Mouse (Mus musculus) natural killer cell, adult 2 months (primary cell): Measurements from ENCODE around the gene Rpusd3.

Source experiments
- DNase-seq, 2 experiments: peaks; one replicate each; pipeline ENCODE4 v3.0.0; 2022; ENCODE audit warnings: low spot score in 2 of 2

Gene Rpusd3

GRCm38 (mm10) chr6:113430846-113431245 lies 11.7 kb upstream of the Rpusd3 start:
- DNase-seq, result no peak

GRCm38 (mm10) chr6:113429965-113430364 lies 10.8 kb upstream of the Rpusd3 start:
- DNase-seq, result no peak

GRCm38 (mm10) chr6:113428006-113428405 lies 8.9 kb upstream of the Rpusd3 start:
- no peak for DNase-seq

- DNase-seq, result peak; percentile 44 to 67
Observed at GRCm38 (mm10) chr6:113427397-113427796, 8.3 kb upstream of the Rpusd3 start.

DNA sequence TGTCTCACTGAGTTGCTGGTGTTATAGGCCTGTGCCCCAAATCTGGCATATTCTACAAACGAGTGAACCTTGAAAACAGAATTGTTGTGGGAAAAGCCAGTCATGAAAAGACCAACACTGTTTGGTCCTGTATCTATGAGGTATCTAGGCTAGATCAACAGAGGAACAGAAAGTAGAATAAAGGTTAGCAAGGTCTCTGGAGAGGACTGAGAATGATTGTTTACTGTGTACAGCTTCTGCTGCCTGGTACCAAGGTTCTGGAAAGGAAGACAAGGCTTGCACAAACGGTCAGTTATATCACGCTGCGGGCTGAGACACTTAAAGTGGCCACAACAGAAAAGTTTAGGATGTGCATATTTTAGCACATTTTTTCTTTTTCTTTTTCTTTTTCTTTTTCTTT lies 7.6 kb upstream of the Rpusd3 start:
- DNase-seq, result no peak

DNA sequence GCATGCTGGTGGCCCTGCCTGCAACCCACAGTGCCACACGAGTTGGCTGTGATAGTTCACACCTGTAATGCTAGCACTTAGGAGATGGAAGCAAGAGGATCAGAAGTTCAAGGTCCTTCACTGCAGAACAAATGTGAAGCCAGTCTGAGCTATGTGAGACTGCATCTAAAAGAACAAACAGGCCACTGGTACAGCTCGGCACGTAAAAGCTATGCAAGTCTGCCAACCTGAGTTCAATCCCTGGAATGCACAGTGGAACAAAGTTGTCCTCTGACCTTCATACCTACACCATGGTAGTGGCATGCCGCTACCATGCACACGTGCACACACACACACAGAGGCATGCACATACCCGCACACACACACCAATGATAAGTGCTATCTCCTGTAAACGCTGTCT lies 5.0 kb upstream of the Rpusd3 start:
- no peak for DNase-seq

GRCm38 (mm10) chr6:113423000-113423399 lies 3.9 kb upstream of the Rpusd3 start:
- no peak for DNase-seq

DNA sequence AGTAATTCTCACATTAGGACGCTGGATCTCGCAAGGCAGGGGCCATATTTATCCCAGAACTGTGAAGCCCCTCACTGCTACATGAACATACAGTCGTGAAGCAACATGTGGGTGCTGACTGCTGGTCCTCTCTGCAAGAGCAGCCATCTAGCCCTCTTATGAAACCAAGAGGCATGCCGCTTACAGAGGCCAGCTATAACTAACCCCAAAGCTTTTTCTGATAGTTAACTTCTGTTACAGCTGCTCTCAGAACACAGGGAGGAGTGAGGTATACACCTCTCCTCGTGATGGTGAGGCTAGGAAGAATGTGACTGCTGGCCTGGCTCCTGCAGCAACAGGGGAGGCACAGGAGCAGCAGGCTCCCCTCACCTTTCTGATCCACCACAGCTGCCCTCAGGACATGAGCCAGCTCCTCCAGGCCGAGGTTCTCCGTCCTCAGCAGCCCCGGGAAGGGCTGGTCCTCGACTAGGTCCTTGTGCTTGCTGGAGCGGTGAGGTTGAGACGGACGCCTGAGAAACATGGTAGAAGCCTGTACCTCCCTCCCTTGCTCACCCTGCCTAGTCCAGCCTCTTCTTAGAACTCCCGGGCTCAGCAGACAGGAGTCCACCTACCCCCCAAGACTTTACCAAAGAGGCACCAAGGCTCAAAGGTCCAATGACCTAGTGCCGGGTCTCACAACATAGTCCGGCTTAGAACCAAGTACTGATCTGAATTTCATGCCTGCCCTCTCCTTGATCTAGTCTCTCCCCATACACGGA lies 520 bp downstream of the Rpusd3 start:
- DNase-seq, result no peak

DNA sequence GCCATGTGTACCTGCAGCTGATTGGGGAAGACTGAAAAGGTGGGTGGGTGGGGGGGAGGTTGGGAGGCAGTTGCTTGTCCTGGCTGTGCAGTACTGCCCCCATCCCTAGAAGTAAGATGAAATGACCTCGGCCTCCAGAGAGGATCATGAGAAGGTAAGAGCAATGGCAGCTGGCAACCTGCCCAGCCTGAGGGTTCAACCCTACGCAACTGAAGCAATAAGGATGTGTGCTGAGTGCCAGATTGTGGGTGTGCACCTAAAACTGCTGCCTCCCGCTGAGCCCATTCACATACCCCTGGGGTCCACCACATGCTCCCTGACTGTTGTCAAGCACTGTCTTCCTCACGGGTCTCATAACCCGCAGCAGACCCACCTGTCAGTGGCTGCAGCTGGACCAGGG lies 2.7 kb downstream of the Rpusd3 start:
- DNase-seq, result no peak

DNA sequence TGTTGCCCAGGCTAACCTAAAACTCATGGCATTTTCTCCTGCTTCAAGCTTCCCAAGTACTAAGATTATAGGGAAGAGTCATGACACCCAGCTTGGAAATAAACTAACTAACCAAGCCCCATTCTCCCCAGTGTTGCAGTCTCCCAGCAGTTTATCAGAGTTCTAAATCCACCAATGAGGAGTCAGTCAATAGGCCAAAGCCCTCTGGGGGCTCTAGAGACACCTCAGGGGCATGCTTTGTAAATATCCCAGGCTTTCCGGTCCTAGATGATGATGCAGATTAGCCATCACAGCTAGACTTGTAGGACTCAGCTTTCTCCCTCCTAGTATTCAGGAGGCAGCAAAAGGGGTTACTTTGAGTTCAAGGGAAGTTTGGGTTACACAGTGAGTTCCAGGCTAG lies 9.1 kb downstream of the Rpusd3 start:
- no peak for DNase-seq

- DNase-seq, result peak in 1 of 2 experiments; percentile 11
Observed at GRCm38 (mm10) chr6:113406683-113407082, 12.5 kb downstream of the Rpusd3 start.

- DNase-seq, result no peak
Observed at GRCm38 (mm10) chr6:113405483-113405882, 13.7 kb downstream of the Rpusd3 start.

DNA sequence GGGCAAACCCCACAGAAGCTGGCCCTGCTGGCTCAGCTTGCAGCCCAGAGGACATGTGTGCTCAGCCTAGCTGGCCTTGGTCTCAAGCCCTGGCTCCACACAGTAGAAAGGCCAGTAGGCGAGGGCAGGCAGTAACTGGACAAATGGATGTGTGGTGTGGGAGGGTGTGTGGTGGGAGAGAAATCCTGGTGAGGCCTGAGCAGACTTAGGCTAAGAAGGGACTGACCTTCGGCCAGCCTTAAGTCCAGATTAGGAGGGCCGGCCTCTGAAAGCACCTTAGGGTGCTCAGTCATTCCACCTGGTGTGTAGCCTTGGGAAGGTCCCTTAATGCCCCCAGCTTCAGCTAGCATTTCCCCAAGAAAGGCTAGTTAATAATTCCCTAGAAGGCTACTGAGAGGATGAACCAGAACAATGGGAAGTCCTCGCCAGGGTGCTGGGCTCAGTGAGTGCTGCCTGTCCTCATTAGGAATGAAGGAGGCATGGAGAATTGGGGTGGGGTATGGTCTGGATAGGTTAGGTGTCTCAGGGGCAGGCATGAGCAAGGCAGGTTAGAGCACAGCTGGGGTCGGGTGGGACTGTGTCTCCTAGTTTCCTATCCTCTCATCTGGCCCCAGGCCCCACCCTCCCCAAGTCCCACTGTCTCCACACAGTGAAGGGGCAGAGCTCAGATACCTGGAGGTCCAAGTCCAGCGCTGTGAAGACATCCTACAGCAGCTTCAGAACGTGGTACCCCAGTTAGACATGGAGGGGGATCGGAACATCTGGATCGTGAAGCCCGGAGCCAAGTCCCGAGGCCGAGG lies 14.3 kb downstream of the Rpusd3 start:
- DNase-seq, result no peak

GRCm38 (mm10) chr6:113402094-113402493 lies 17.0 kb downstream of the Rpusd3 start:
- DNase-seq, result no peak

DNA sequence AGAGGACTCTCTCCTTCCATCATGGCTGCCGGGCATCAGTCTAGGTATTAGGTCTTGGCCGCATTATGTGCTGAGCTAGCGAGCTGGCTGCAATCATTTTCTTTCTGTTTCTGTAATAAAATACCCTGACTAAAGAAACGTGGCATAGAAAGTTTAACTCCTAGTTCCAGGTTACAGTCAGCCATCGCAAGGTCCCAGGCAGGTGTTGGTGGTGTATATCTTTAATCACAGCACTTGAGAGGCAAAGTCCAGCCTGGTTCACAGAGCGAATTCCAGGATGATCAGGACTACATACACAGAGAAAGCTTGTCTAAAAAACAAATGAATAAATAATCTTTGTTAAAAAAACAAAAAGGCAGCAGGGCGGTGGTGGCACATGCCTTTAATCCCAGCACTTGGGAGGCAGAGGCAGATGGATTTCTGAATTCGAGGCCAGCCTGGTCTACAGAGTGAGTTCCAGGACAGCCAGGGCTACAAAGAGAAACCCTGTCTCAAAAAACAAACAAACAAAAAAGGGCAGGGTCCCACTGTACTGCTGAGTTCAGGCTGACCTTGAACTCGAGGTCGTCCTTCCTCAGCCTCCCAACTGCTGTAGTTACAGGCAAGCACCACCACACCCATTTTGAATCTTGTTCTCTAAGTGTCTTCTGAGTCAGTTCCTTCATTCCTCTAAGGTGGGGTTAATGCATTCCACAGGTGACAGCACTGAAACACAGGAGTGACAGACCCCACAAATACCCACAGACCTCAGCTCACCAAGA lies 22.7 kb downstream of the Rpusd3 start:
- DNase-seq, result no peak

- no peak for DNase-seq
Observed at GRCm38 (mm10) chr6:113395501-113395900, 23.6 kb downstream of the Rpusd3 start.

- no peak for DNase-seq
Observed at GRCm38 (mm10) chr6:113394811-113395210, 24.3 kb downstream of the Rpusd3 start.

DNA sequence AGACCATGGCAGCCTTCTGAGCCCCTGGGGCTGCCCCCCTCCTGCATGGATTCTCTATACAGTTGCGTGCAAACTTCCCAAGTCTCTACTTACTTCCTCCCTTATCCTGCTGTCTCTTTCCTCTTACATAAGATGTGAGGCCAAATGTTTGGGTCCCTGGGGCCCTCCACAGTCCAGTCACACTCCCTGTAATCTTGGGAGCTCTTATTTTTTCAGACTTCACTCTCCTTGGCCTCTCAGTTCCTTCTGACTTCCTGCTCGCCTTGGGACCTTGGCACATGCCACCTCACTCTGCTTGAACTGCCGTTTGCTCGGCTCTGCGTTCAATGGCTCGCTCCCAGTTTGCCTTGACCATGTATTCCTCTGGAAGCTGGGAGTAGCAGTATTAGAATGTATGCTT lies 25.2 kb downstream of the Rpusd3 start:
- DNase-seq, result no peak

GRCm38 (mm10) chr6:113392387-113393071 lies 26.6 kb downstream of the Rpusd3 start:
- DNase-seq, result no peak

GRCm38 (mm10) chr6:113392015-113392386 lies 27.1 kb downstream of the Rpusd3 start:
- DNase-seq, result no peak

GRCm38 (mm10) chr6:113390715-113391114 lies 28.4 kb downstream of the Rpusd3 start:
- no peak for DNase-seq

DNA sequence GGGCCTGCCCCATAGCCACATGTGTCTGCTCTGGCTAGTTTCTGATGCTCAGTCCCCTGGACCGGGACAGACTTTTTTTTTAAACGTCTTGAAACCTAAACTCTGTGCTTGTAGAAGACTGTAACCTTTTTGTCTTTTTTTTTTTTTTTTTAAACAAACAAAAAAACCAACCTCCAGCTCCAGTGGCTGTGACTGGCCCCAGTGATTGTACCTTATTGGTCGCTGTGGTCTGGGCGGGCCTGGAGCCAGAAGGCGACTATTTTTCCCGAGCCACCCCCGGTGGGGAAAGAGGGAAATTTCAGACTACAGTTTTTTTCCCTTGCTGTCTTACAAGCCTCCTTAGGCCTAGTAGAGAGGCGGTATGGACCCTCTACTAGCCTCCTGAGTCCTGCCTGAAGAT lies 30.2 kb downstream of the Rpusd3 start, which contains the start of gene Ttll3:
Gene Ttll3, plus strand, starts transcription at position 301 of the 400 bp plus-strand sequence.
- DNase-seq, result no peak
